23 mouse cellular contexts compared by ENCODE assay signal in genomic region chr2:121477491-121478266, GRCm38 (mm10). TPM values are rescaled to one million over a fixed set of nuclear protein-coding genes. Genes with fewer than 3 reads are reported as not detected.
DNase-seq lines count a peak whose midpoint lies in the region; ATAC-seq and TF ChIP-seq lines count a peak whose summit lies in the region.
"Had no signal": no experiment of that assay in that cellular context is flagged by ENCODE, and none has a peak within 500 bp of the region (broad histone marks: within the 10 kb centered on the region; RNA-seq: fewer than 3 reads in every experiment).

No protein-coding gene starts in this region.

- TF ChIP-seq RAD21 in MEL (IDR thresholded peaks at IDR 0.05; ENCODE audit: low read depth, low read length): no peak

- H3K79me2 ChIP-seq in MEL (ENCODE audit: control insufficient read depth, insufficient read depth, low read length, poor library complexity): peaks cover 3% of the 10 kb centered on the region; the same call in 1 of the 2 replicates

- no peak for TF ChIP-seq POLR2A in MEL (IDR thresholded peaks at IDR 0.05; ENCODE audit: control insufficient read depth in 1 of 2, insufficient read depth in 1 of 2, low read depth in 1 of 2, low read length in 2 of 2, poor library complexity in 1 of 2)

- 74% methylated on average over 3 of the region's 3 CpGs for WGBS in midbrain, embryonic 11.5 days
- 78% methylated on average over 3 of the region's 3 CpGs for WGBS in midbrain, postnatal 0 days
- 82% methylated on average over 3 of the region's 3 CpGs for WGBS in embryonic facial prominence, embryonic 10.5 days

- H3K9me3 ChIP-seq in midbrain, embryonic 11.5 days (ENCODE audit: control insufficient read depth, low read length): no peaks in the 10 kb centered on the region
- H3K9me3 ChIP-seq in midbrain, postnatal 0 days (ENCODE audit: low read length): no peaks in the 10 kb centered on the region
- no peaks in the 10 kb centered on the region for H3K9me3 ChIP-seq in MEL (replicated peaks; ENCODE audit: insufficient read depth, low read length)
- H3K9me3 ChIP-seq in embryonic facial prominence, embryonic 10.5 days: no peaks in the 10 kb centered on the region
- H3K9me3 ChIP-seq: embryonic facial prominence, embryonic 13.5 days; embryonic facial prominence, embryonic 15.5 days; forebrain, embryonic 10.5 days; forebrain, embryonic 12.5 days; G1E had no signal

- no peaks in the 10 kb centered on the region; the same call in 1 of the 2 replicates for H3K4me1 ChIP-seq in midbrain, embryonic 11.5 days (ENCODE audit: control insufficient read depth, insufficient read depth, low read length)
- H3K4me1 ChIP-seq in midbrain, postnatal 0 days (ENCODE audit: insufficient read depth, low read length): no peaks in the 10 kb centered on the region
- H3K4me1 ChIP-seq in MEL (ENCODE audit: control insufficient read depth in 1 of 2, insufficient read depth in 2 of 2, low read length in 2 of 2): peaks cover 0 to 2% of the 10 kb centered on the region in 2 experiments; a peak in 3 of 4 replicates
- 0 out of 2 replicates have a peak, but pooled peaks cover 7% of the 10 kb centered on the region for H3K4me1 ChIP-seq in embryonic facial prominence, embryonic 10.5 days
- H3K4me1 ChIP-seq: embryonic facial prominence, embryonic 13.5 days; embryonic facial prominence, embryonic 15.5 days had no signal

- H3K27me3 ChIP-seq in midbrain, embryonic 11.5 days (ENCODE audit: control insufficient read depth, insufficient read depth, low read length): no peaks in the 10 kb centered on the region
- H3K27me3 ChIP-seq in midbrain, postnatal 0 days (ENCODE audit: insufficient read depth, low read length): no peaks in the 10 kb centered on the region
- H3K27me3 ChIP-seq in MEL (ENCODE audit: control insufficient read depth in 1 of 2, insufficient read depth in 2 of 2, low read length in 2 of 2): no peaks in the 10 kb centered on the region
- H3K27me3 ChIP-seq in embryonic facial prominence, embryonic 10.5 days (replicated peaks; ENCODE audit: low read depth, poor library complexity, severe bottlenecking): no peaks in the 10 kb centered on the region
- H3K27me3 ChIP-seq: embryonic facial prominence, embryonic 13.5 days; embryonic facial prominence, embryonic 15.5 days; forebrain, embryonic 12.5 days had no signal

- H3K27ac ChIP-seq in midbrain, embryonic 11.5 days (ENCODE audit: low read depth, low read length): no peak overlapping the region
- H3K27ac ChIP-seq in midbrain, postnatal 0 days (ENCODE audit: low read depth, low read length): no peak overlapping the region
- no peak overlapping the region for H3K27ac ChIP-seq in MEL (ENCODE audit: control insufficient read depth, low read depth, low read length)
- H3K27ac ChIP-seq in embryonic facial prominence, embryonic 10.5 days (replicated peaks): no peak overlapping the region
- H3K27ac ChIP-seq: embryonic facial prominence, embryonic 13.5 days; embryonic facial prominence, embryonic 15.5 days; forebrain, embryonic 10.5 days; forebrain, embryonic 12.5 days had no signal

- TF ChIP-seq CTCF in midbrain, postnatal 0 days (IDR thresholded peaks at IDR 0.05): no peak
- TF ChIP-seq CTCF in MEL (IDR thresholded peaks at IDR 0.05 in 2 of 3, conservative IDR thresholded peaks at IDR 0.05 in 1 of 3; ENCODE audit: control insufficient read depth in 1 of 3, insufficient read depth in 1 of 3, low read depth in 2 of 3, low read length in 3 of 3, poor library complexity in 1 of 3, severe bottlenecking in 1 of 3): no peak

- peak; percentile 62 for DNase-seq in midbrain, embryonic 11.5 days (ENCODE audit: low spot score, missing footprints)
- no peak for DNase-seq in midbrain, postnatal 0 days (ENCODE audit: low spot score)
- no peak for DNase-seq in MEL (ENCODE audit: low read depth, low spot score)
- DNase-seq in ZHBTc4 (ENCODE audit: low read depth, low spot score): peak; percentile 84
- DNase-seq in thymus, postnatal 36 days: no peak
- DNase-seq in right cerebral cortex, postnatal 36 days (ENCODE audit: low spot score in 2 of 2): no peak
- no peak for DNase-seq in embryonic facial prominence, embryonic 10.5 days (ENCODE audit: low spot score)
- DNase-seq: adrenal gland, adult 2 months; adrenal gland, postnatal 10 days; adrenal gland, postnatal 25 days; cerebellum, adult 11-12 months; cerebellum, adult 2 months; cerebellum, adult 9-10 months; cerebellum, postnatal 10 days; cerebellum, postnatal 25 days had no signal

- H3K4me2 ChIP-seq in midbrain, embryonic 11.5 days: no peak overlapping the region
- no peak overlapping the region for H3K4me2 ChIP-seq in midbrain, postnatal 0 days (ENCODE audit: low read depth, low read length, poor library complexity, severe bottlenecking)
- H3K4me2 ChIP-seq: embryonic facial prominence, embryonic 13.5 days; embryonic facial prominence, embryonic 15.5 days; forebrain, embryonic 12.5 days had no signal

- H3K36me3 ChIP-seq in midbrain, embryonic 11.5 days (ENCODE audit: control insufficient read depth, insufficient read depth, low read length): no peaks in the 10 kb centered on the region
- H3K36me3 ChIP-seq in midbrain, postnatal 0 days (ENCODE audit: insufficient read depth, low read length): no peaks in the 10 kb centered on the region
- H3K36me3 ChIP-seq in MEL (ENCODE audit: control insufficient read depth in 1 of 2, insufficient read depth in 2 of 2, low read length in 2 of 2): peaks cover 0 to 2% of the 10 kb centered on the region in 2 experiments; a peak in 2 of 4 replicates
- no peaks in the 10 kb centered on the region for H3K36me3 ChIP-seq in embryonic facial prominence, embryonic 10.5 days (replicated peaks)
- H3K36me3 ChIP-seq: embryonic facial prominence, embryonic 13.5 days; embryonic facial prominence, embryonic 15.5 days; forebrain, embryonic 10.5 days; forebrain, embryonic 12.5 days had no signal

- no peak for ATAC-seq in midbrain, embryonic 11.5 days (ENCODE audit: low FRiP score)
- no peak for ATAC-seq in midbrain, postnatal 0 days (ENCODE audit: low FRiP score)
- ATAC-seq: forebrain, embryonic 14.5 days; forebrain, embryonic 16.5 days had no signal

- H3K4me3 ChIP-seq in midbrain, embryonic 11.5 days (ENCODE audit: low read depth, low read length): no peak overlapping the region
- H3K4me3 ChIP-seq in midbrain, postnatal 0 days (ENCODE audit: low read depth, low read length): no peak overlapping the region
- H3K4me3 ChIP-seq in MEL (ENCODE audit: control insufficient read depth in 1 of 2, insufficient read depth in 1 of 2, low read depth in 2 of 2, low read length in 2 of 2): no peak overlapping the region
- H3K4me3 ChIP-seq in embryonic facial prominence, embryonic 10.5 days: no peak overlapping the region
- H3K4me3 ChIP-seq: embryonic facial prominence, embryonic 13.5 days; embryonic facial prominence, embryonic 15.5 days; erythroblast, embryonic 14.5 days; forebrain, embryonic 10.5 days; forebrain, embryonic 12.5 days had no signal

- TF ChIP-seq EP300 in MEL (IDR thresholded peaks at IDR 0.05; ENCODE audit: low read depth in 1 of 2, low read length in 2 of 2): no peak

- H3K9ac ChIP-seq in midbrain, embryonic 11.5 days (ENCODE audit: low read length): no peak overlapping the region
- no peak overlapping the region for H3K9ac ChIP-seq in midbrain, postnatal 0 days (replicated peaks; ENCODE audit: low read length, poor library complexity, severe bottlenecking)
- no peak overlapping the region for H3K9ac ChIP-seq in MEL (ENCODE audit: control insufficient read depth, low read depth, low read length, poor library complexity, severe bottlenecking)
- H3K9ac ChIP-seq: embryonic facial prominence, embryonic 13.5 days; embryonic facial prominence, embryonic 15.5 days; forebrain, embryonic 12.5 days had no signal

RNA-seq across cellular contexts. Expression of gene Mfap1b, which starts 3.8 kb away (rescaled TPM):
- 69.1 and 76.0 TPM in 2 replicates for polyA plus RNA-seq in midbrain, embryonic 11.5 days (2014; fragmentation: Nextera tagmentation; extraction: Ambion mirVana)
- 22.6 and 30.4 TPM in 2 replicates for total RNA-seq in midbrain, postnatal 0 days (2014; rRNA removed)
- polyA plus RNA-seq in midbrain, postnatal 0 days (2015; fragmentation: Nextera tagmentation; extraction: Ambion mirVana): 56.2 and 57.4 TPM in 2 replicates
- 17.2 and 20.3 TPM in 2 replicates for total RNA-seq in MEL (2012; rRNA removed)
- 10 to 100 TPM in 1 of 2 experiments, not detected in 1; 19.1 TPM for polyA plus RNA-seq in MEL (2012; ENCODE audit: insufficient read depth in 1 of 2, insufficient read length in 2 of 2, low read depth in 1 of 2, low replicate concordance in 2 of 2, missing spikeins in 1 of 2)
- polyA plus RNA-seq in embryonic facial prominence, embryonic 10.5 days (2016; fragmentation: Nextera tagmentation; extraction: Ambion mirVana): 53.2 and 55.4 TPM in 2 replicates

RNA-seq across cellular contexts. Expression of gene Serinc4, which starts 21.1 kb away (rescaled TPM):
- 0.48 and 0.77 TPM in 2 replicates for polyA plus RNA-seq in midbrain, embryonic 11.5 days (2014; fragmentation: Nextera tagmentation; extraction: Ambion mirVana)
- 1.8 and 2.6 TPM in 2 replicates for total RNA-seq in midbrain, postnatal 0 days (2014; rRNA removed)
- 1.1 and 1.5 TPM in 2 replicates for polyA plus RNA-seq in midbrain, postnatal 0 days (2015; fragmentation: Nextera tagmentation; extraction: Ambion mirVana)
- 0.75 and 1.2 TPM in 2 replicates for total RNA-seq in MEL (2012; rRNA removed)
- under 1 TPM in 1 of 2 experiments, not detected in 1; 0.38 TPM for polyA plus RNA-seq in MEL (2012; ENCODE audit: insufficient read depth in 1 of 2, insufficient read length in 2 of 2, low read depth in 1 of 2, low replicate concordance in 2 of 2, missing spikeins in 1 of 2)
- 0.30 and 0.57 TPM in 2 replicates for polyA plus RNA-seq in embryonic facial prominence, embryonic 10.5 days (2016; fragmentation: Nextera tagmentation; extraction: Ambion mirVana)
- polyA plus RNA-seq: erythroblast, embryonic 14.5 days; G1E had no signal

RNA-seq across cellular contexts. Expression of gene Hypk, which starts 24.6 kb away (rescaled TPM):
- polyA plus RNA-seq in midbrain, embryonic 11.5 days (2014; fragmentation: Nextera tagmentation; extraction: Ambion mirVana): 118 and 128 TPM in 2 replicates
- 12.3 and 17.6 TPM in 2 replicates for total RNA-seq in midbrain, postnatal 0 days (2014; rRNA removed)
- 109 and 115 TPM in 2 replicates for polyA plus RNA-seq in midbrain, postnatal 0 days (2015; fragmentation: Nextera tagmentation; extraction: Ambion mirVana)
- total RNA-seq in MEL (2012; rRNA removed): 8.5 and 17.6 TPM in 2 replicates
- 10 to 100 TPM in 1 of 2 experiments, not detected in 1; 79.7 TPM for polyA plus RNA-seq in MEL (2012; ENCODE audit: insufficient read depth in 1 of 2, insufficient read length in 2 of 2, low read depth in 1 of 2, low replicate concordance in 2 of 2, missing spikeins in 1 of 2)
- polyA plus RNA-seq in embryonic facial prominence, embryonic 10.5 days (2016; fragmentation: Nextera tagmentation; extraction: Ambion mirVana): 143 and 146 TPM in 2 replicates

RNA-seq across cellular contexts. Expression of gene Serf2, which starts 28.7 kb away (rescaled TPM):
- polyA plus RNA-seq in midbrain, embryonic 11.5 days (2014; fragmentation: Nextera tagmentation; extraction: Ambion mirVana): 467 and 471 TPM in 2 replicates
- 235 and 284 TPM in 2 replicates for total RNA-seq in midbrain, postnatal 0 days (2014; rRNA removed)
- polyA plus RNA-seq in midbrain, postnatal 0 days (2015; fragmentation: Nextera tagmentation; extraction: Ambion mirVana): 271 and 278 TPM in 2 replicates
- total RNA-seq in MEL (2012; rRNA removed): 352 and 370 TPM in 2 replicates
- 100 to 1,000 TPM in 1 of 2 experiments, not detected in 1; 469 TPM for polyA plus RNA-seq in MEL (2012; ENCODE audit: insufficient read depth in 1 of 2, insufficient read length in 2 of 2, low read depth in 1 of 2, low replicate concordance in 2 of 2, missing spikeins in 1 of 2)
- polyA plus RNA-seq in embryonic facial prominence, embryonic 10.5 days (2016; fragmentation: Nextera tagmentation; extraction: Ambion mirVana): 482 and 494 TPM in 2 replicates

RNA-seq across cellular contexts. Expression of gene Mfap1a, which starts 28.8 kb away (rescaled TPM):
- 27.0 and 27.9 TPM in 2 replicates for polyA plus RNA-seq in midbrain, embryonic 11.5 days (2014; fragmentation: Nextera tagmentation; extraction: Ambion mirVana)
- total RNA-seq in midbrain, postnatal 0 days (2014; rRNA removed): 13.9 and 14.2 TPM in 2 replicates
- 20.8 and 20.9 TPM in 2 replicates for polyA plus RNA-seq in midbrain, postnatal 0 days (2015; fragmentation: Nextera tagmentation; extraction: Ambion mirVana)
- 23.5 and 23.8 TPM in 2 replicates for total RNA-seq in MEL (2012; rRNA removed)
- 10 to 100 TPM in 1 of 2 experiments, not detected in 1; 29.3 TPM for polyA plus RNA-seq in MEL (2012; ENCODE audit: insufficient read depth in 1 of 2, insufficient read length in 2 of 2, low read depth in 1 of 2, low replicate concordance in 2 of 2, missing spikeins in 1 of 2)
- polyA plus RNA-seq in embryonic facial prominence, embryonic 10.5 days (2016; fragmentation: Nextera tagmentation; extraction: Ambion mirVana): 27.1 and 28.6 TPM in 2 replicates

Comparison
In these comparisons a context has a peak if more than half of its experiments do, and no peak if none do; other contexts are left out.
1. DNase-seq: peak in midbrain, embryonic 11.5 days (single experiment) and ZHBTc4 (single experiment); none in midbrain, postnatal 0 days (single experiment), MEL (single experiment), thymus, postnatal 36 days (0 of 2), right cerebral cortex, postnatal 36 days (0 of 2) and embryonic facial prominence, embryonic 10.5 days (single experiment).